Mouse (Mus musculus) forebrain, embryonic 10.5 days (tissue): Measurements from ENCODE around the gene Olfr463. TPM values are rescaled to one million over a fixed set of nuclear protein-coding genes. Genes with fewer than 3 reads are reported as not detected.

ENCODE experiments used
- DNase-seq: peaks from one replicate; pipeline ENCODE4 v3.0.0-alpha.2; 2017; ENCODE audit warnings: low spot score; ENCODE audit errors: extremely low spot score
- H3K27ac ChIP-seq: fragments of 300-500 bp; sonication (generic); 2 replicates; pipeline ENCODE4 v1.5.1; 2016; ENCODE audit warnings: mild to moderate bottlenecking
- H3K27me3 ChIP-seq: fragments of 300-500 bp; sonication (generic); 2 replicates; pipeline ENCODE4 v1.6.1; 2016; ENCODE audit warnings: mild to moderate bottlenecking; ENCODE audit not compliant: poor library complexity, severe bottlenecking
- H3K36me3 ChIP-seq: fragments of 300-500 bp; sonication (generic); replicated peaks from 2 replicates; pipeline ENCODE4 v1.6.1; 2016; ENCODE audit warnings: mild to moderate bottlenecking, moderate library complexity
- H3K4me1 ChIP-seq: fragments of 300-500 bp; sonication (generic); 2 replicates; pipeline ENCODE4 v1.6.1; 2016
- H3K4me3 ChIP-seq: fragments of 300-500 bp; sonication (generic); 2 replicates; pipeline ENCODE4 v1.5.1; 2016; ENCODE audit warnings: mild to moderate bottlenecking, moderate library complexity
- H3K9me3 ChIP-seq: fragments of 300-500 bp; sonication (generic); 2 replicates; pipeline ENCODE4 v1.6.1; 2016; ENCODE audit warnings: mild to moderate bottlenecking, moderate library complexity
- WGBS: fragments of 180-500 bp; shearing (Covaris S2); methylation state at CpG from one replicate; pipeline ENCODE4 v1.1.7; 2016; 5-methylcytosine and 5-hydroxymethylcytosine counted together
- polyA plus RNA-seq: library from polyadenylated mRNA; unstranded; fragments of >200 nt; fragmentation: Nextera tagmentation; extraction: Ambion mirVana; gene quantifications from 2 replicates; pipeline ENCODE4 v1.2.1, GENCODE M21; 2016

The Olfr463 gene
- polyA plus RNA-seq: not detected in 2 replicates

- H3K27ac ChIP-seq: no peak within 1 kb of the TSS
- H3K4me1 ChIP-seq: no peaks in the 10 kb centered on the region
- H3K36me3 ChIP-seq: no peaks in the 10 kb centered on the region
- H3K9me3 ChIP-seq: no peaks in the 10 kb centered on the region
- H3K27me3 ChIP-seq: no peaks in the 10 kb centered on the region; the same call in 1 of the 2 replicates
- no peak for DNase-seq
- H3K4me3 ChIP-seq: no peak within 1 kb of the TSS
Observed at GRCm38 (mm10) chr11:87897287-87897686, at the start of gene Olfr463. Olfr463 (minus strand) TSS chr11:87897387.

DNA sequence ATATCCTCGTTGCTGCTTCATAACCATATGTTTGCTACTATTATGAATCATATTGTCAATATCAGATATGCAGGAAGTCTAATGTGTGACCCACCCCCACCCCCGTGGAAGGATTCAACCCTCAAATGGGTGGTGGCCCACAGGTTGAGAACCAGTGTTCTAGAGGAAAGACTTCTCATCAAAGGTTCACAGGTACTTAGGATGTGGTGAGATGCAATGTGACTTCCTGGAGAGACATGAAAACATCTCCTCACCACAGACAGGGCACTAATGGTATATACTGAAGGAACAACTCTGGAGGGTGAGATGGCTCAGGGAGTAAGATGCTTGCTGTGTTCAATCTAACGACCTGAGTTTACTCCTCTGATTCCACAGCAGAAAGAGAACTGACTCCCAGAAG, 38.3 kb upstream of the Olfr463 start:
- H3K4me3 ChIP-seq: no peak overlapping the region
- H3K4me1 ChIP-seq: no peaks in the 10 kb centered on the region
- 81% methylated on average over 3 of the region's 3 CpGs for WGBS
- peaks cover 1% of the 10 kb centered on the region; the same call in 1 of the 2 replicates for H3K9me3 ChIP-seq
- no peak overlapping the region for H3K27ac ChIP-seq
- H3K36me3 ChIP-seq: no peaks in the 10 kb centered on the region
- DNase-seq: no peak
- H3K27me3 ChIP-seq: no peaks in the 10 kb centered on the region

GRCm38 (mm10) chr11:87933731-87934130, 36.5 kb upstream of the Olfr463 start:
- peaks cover 3% of the 10 kb centered on the region; the same call in 1 of the 2 replicates for H3K9me3 ChIP-seq
- H3K27ac ChIP-seq: no peak overlapping the region
- H3K27me3 ChIP-seq: no peaks in the 10 kb centered on the region
- 81% methylated on average over 2 of the region's 2 CpGs for WGBS
- H3K4me1 ChIP-seq: no peaks in the 10 kb centered on the region
- DNase-seq: no peak
- H3K36me3 ChIP-seq: no peaks in the 10 kb centered on the region
- H3K4me3 ChIP-seq: no peak overlapping the region

DNA sequence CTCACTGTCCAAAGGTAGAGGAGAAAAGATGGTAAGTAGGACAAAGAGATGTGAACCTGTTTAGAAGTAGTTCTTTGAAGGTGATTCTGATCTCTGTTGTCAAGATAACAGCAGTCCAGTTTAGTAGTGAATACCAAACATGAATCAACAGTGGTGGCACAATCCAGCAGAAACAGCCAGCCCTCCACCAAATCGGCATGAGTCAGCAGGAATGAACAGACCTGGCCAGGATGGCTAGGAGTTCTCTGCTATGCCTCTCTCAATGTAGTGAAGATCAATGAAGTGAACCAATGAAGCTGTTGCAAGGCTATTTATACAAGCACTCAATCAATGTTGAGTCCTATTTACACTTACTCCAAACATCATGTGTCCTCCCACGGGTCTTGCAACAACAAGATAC, 33.2 kb upstream of the Olfr463 start:
- Histone ChIP-seq H3K4me1 (no peaks in the 10 kb centered on the region), H3K36me3 (no peaks in the 10 kb centered on the region), H3K27me3 (no peaks in the 10 kb centered on the region), H3K27ac (no peak overlapping the region), H3K9me3 (peaks cover 3% of the 10 kb centered on the region; the same call in 1 of the 2 replicates), H3K4me3 (no peak overlapping the region)
- DNase-seq: no peak
- 93% methylated on average over 2 of the region's 2 CpGs for WGBS

- Histone ChIP-seq H3K4me3 (no peak within 1 kb of the TSS), H3K4me1 (no peaks in the 10 kb centered on the region), H3K27me3 (no peaks in the 10 kb centered on the region), H3K27ac (no peak within 1 kb of the TSS), H3K9me3 (no peaks in the 10 kb centered on the region), H3K36me3 (no peaks in the 10 kb centered on the region)
- 32% methylated on average over 5 of the region's 5 CpGs for WGBS
- DNase-seq: peak; percentile 27
Observed at GRCm38 (mm10) chr11:87920966-87921365, 23.8 kb upstream of the Olfr463 start, which contains the start of gene Olfr464. Olfr464 (minus strand) TSS chr11:87920967.

GRCm38 (mm10) chr11:87920301-87920700, 23.1 kb upstream of the Olfr463 start:
- Histone ChIP-seq H3K4me1 (no peaks in the 10 kb centered on the region), H3K36me3 (no peaks in the 10 kb centered on the region), H3K9me3 (no peaks in the 10 kb centered on the region), H3K27ac (no peak overlapping the region), H3K27me3 (no peaks in the 10 kb centered on the region), H3K4me3 (no peak overlapping the region)
- WGBS: 74% methylated on average over 2 of the region's 2 CpGs
- no peak for DNase-seq

GRCm38 (mm10) chr11:87916005-87916404, 18.8 kb upstream of the Olfr463 start:
- Histone ChIP-seq H3K9me3 (no peaks in the 10 kb centered on the region), H3K36me3 (no peaks in the 10 kb centered on the region), H3K27ac (no peak overlapping the region), H3K27me3 (no peaks in the 10 kb centered on the region), H3K4me3 (no peak overlapping the region), H3K4me1 (no peaks in the 10 kb centered on the region)
- DNase-seq: no peak
- 92% methylated on average over 1 of the region's 1 CpGs for WGBS

DNA sequence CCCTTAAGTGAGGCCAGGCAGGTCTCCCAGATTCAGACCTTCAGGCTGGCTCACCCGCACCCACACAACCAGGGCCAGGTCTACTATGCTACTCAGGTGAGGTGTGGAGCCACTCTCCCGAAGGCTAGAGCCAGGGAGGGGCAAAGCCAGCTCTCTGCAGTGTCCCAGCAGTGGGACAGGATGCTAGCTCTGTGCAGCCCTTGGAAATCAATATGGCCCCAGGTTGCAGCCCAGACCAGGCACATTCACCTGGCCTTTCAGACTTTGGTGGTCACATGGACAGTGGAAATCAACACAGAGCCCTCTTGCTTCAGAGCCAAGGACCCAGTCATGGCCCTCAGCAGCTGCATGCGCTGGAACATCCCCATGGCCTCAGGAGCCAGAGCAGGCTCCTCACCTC, 7.1 kb upstream of the Olfr463 start:
- no peak for DNase-seq
- Histone ChIP-seq H3K27ac (no peak overlapping the region), H3K36me3 (no peaks in the 10 kb centered on the region), H3K9me3 (no peaks in the 10 kb centered on the region), H3K4me1 (no peaks in the 10 kb centered on the region), H3K27me3 (no peaks in the 10 kb centered on the region), H3K4me3 (no peak overlapping the region)
- WGBS: 84% methylated on average over 3 of the region's 3 CpGs

GRCm38 (mm10) chr11:87892168-87892567, 5.0 kb downstream of the Olfr463 start, which contains the start of gene Olfr462:
Olfr462 (minus strand) TSS chr11:87892268.
- H3K4me1 ChIP-seq: no peaks in the 10 kb centered on the region
- 94% methylated on average over 6 of the region's 6 CpGs for WGBS
- no peaks in the 10 kb centered on the region for H3K27me3 ChIP-seq
- no peak within 1 kb of the TSS for H3K4me3 ChIP-seq
- DNase-seq: no peak
- H3K9me3 ChIP-seq: no peaks in the 10 kb centered on the region
- no peak within 1 kb of the TSS for H3K27ac ChIP-seq
- no peaks in the 10 kb centered on the region for H3K36me3 ChIP-seq

GRCm38 (mm10) chr11:87884856-87885255, 12.3 kb downstream of the Olfr463 start:
- DNase-seq: no peak
- Histone ChIP-seq H3K4me3 (no peak overlapping the region), H3K4me1 (peaks cover 8% of the 10 kb centered on the region), H3K27me3 (no peaks in the 10 kb centered on the region), H3K36me3 (no peaks in the 10 kb centered on the region), H3K27ac (no peak overlapping the region), H3K9me3 (no peaks in the 10 kb centered on the region)
- WGBS: 87% methylated on average over 5 of the region's 5 CpGs

DNA sequence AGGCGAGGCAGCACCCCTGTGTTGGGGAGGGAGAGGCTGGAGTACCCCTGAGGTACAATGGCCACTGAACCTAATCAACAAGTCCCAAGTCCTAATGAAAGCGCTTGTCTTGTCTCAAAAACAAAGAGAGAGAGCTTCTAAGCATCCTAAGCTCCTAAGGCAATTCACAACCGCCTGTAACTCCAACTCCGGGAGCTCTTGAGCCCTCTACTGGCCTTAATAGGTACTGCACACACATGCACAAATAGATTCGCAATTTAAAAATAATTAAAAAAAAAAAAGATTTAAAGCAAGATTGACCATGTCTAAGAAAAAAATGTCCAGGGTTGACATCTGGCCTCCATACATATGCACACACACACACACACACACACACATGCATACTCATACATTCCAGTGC, 13.7 kb downstream of the Olfr463 start:
- whole genome bisulfite sequencing: 40% methylated on average over 5 of the region's 5 CpGs

GRCm38 (mm10) chr11:87881714-87882113, 15.5 kb downstream of the Olfr463 start:
- DNase-seq: no peak
- Histone ChIP-seq H3K27ac (no peak overlapping the region), H3K36me3 (no peaks in the 10 kb centered on the region), H3K4me3 (no peak overlapping the region), H3K9me3 (no peaks in the 10 kb centered on the region), H3K4me1 (peaks cover 8% of the 10 kb centered on the region), H3K27me3 (no peaks in the 10 kb centered on the region)
- WGBS: 81% methylated on average over 4 of the region's 4 CpGs

More for the DNA sequence above, 13.7 kb downstream of the Olfr463 start:
- DNase-seq: no peak
- Histone ChIP-seq H3K27me3 (no peaks in the 10 kb centered on the region), H3K27ac (no peak overlapping the region), H3K4me3 (no peak overlapping the region), H3K36me3 (no peaks in the 10 kb centered on the region), H3K4me1 (peaks cover 8% of the 10 kb centered on the region), H3K9me3 (no peaks in the 10 kb centered on the region)

DNA sequence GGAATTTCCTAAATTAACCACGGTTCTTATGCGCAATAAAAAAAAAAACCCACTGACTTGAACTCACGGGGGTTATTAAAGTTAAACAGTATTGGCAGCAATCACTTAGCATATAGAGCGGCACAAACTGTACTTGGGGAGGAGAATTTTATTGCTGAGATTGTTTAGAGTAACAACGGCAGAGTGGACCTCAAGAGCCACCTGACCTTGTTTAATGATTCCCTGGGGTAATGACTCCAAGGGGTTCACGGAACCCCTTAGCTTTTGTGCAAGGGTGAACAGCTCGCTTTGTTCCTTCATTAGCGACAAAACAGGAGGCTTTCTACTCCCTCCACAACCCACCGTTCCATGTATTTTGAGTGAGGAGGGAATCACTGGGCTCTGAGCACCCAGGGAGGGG, 17.4 kb downstream of the Olfr463 start:
- Histone ChIP-seq H3K4me1 (peaks cover 8% of the 10 kb centered on the region), H3K36me3 (no peaks in the 10 kb centered on the region), H3K27ac (no peak overlapping the region), H3K27me3 (no peaks in the 10 kb centered on the region), H3K4me3 (no peak overlapping the region), H3K9me3 (no peaks in the 10 kb centered on the region)
- 84% methylated on average over 9 of the region's 9 CpGs for WGBS
- no peak for DNase-seq

GRCm38 (mm10) chr11:87875436-87875835, 21.8 kb downstream of the Olfr463 start, which contains the start of gene Epx:
Epx (minus strand) TSS chr11:87875536.
- no peak within 1 kb of the TSS for H3K27ac ChIP-seq
- no peak within 1 kb of the TSS for H3K4me3 ChIP-seq
- peaks cover 5% of the 10 kb centered on the region for H3K4me1 ChIP-seq
- no peak for DNase-seq
- H3K36me3 ChIP-seq: no peaks in the 10 kb centered on the region
- 85% methylated on average over 6 of the region's 6 CpGs for WGBS
- no peaks in the 10 kb centered on the region for H3K9me3 ChIP-seq
- H3K27me3 ChIP-seq: no peaks in the 10 kb centered on the region
